Mouse (Mus musculus): ENCODE data around the gene Cxcl9. TPM values are rescaled to one million over a fixed set of nuclear protein-coding genes. Genes with fewer than 3 reads are reported as not detected.

Cxcl9 gene
- polyA plus RNA-seq, 1 experiment from 2014 or later, result not detected

DNA sequence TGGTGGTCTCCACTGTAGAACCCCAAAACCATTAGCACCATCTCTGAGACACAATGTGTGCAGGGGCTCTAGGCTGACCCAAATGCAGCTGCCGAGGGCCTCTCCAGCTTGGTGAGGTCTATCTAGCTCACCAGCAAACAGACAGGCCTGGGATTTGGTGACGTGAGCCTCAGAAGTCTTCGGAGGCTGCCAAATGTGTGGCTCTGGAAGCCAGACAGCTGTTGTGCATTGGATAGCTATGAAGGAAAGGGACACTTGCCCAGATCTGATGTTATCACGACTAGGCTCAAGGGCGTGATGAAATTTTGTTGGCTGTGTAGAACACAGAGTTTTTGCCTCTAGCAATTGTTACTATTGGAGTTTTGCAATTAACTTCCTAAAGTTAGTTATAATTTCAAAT is 4.6 kb downstream of the Cxcl9 start:
- H3K9me3 ChIP-seq (ENCODE audit: control insufficient read depth, low read length), result no peaks in the 10 kb centered on the region
- no peak overlapping the region for H3K4me3 ChIP-seq (ENCODE audit: low read length)
- H3K9ac ChIP-seq (ENCODE audit: low read depth, low read length), result no peak overlapping the region
- 63% methylated on average over 5 of the region's 5 CpGs for WGBS
- no peaks in the 10 kb centered on the region for H3K36me3 ChIP-seq (ENCODE audit: control insufficient read depth, insufficient read depth, low read length)
- no peaks in the 10 kb centered on the region; the same call in 1 of the 2 replicates for H3K4me1 ChIP-seq (ENCODE audit: control insufficient read depth, insufficient read depth, low read length)
- H3K4me2 ChIP-seq (replicated peaks; ENCODE audit: low read depth, low read length), result no peak overlapping the region
- no peaks in the 10 kb centered on the region for H3K27me3 ChIP-seq (ENCODE audit: control insufficient read depth, insufficient read depth, low read length)
- H3K27ac ChIP-seq (ENCODE audit: low read depth, low read length), result no peak overlapping the region
- ATAC-seq (ENCODE audit: low FRiP score, low TSS enrichment), result no peak

DNA sequence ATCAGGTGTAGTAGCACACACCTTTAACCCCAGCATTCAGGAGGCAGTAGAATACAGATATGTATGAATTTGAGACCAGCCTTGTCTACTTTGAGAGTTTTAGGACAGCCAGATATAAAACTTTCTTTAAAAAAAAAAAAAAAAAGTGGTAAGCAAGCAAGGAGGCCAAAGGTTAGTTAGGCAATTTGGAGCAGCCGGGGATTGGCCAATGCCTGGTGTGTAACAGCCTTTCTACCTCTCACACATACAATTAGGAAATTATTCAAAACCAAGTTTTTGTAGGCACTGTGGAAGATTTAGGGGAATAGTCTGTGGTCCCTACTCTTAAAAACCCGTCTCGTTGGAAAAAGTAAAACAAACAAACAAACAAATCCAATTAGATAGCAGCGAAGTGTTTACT is 5.3 kb downstream of the Cxcl9 start:
- no peaks in the 10 kb centered on the region for H3K27me3 ChIP-seq (ENCODE audit: control insufficient read depth, insufficient read depth, low read length)
- no peak for ATAC-seq (ENCODE audit: low FRiP score, low TSS enrichment)
- no peaks in the 10 kb centered on the region for H3K36me3 ChIP-seq (ENCODE audit: control insufficient read depth, insufficient read depth, low read length)
- H3K9me3 ChIP-seq (ENCODE audit: control insufficient read depth, low read length), result no peaks in the 10 kb centered on the region
- H3K4me2 ChIP-seq (replicated peaks; ENCODE audit: low read depth, low read length), result no peak overlapping the region
- no peak overlapping the region for H3K9ac ChIP-seq (ENCODE audit: low read depth, low read length)
- no peaks in the 10 kb centered on the region; the same call in 1 of the 2 replicates for H3K4me1 ChIP-seq (ENCODE audit: control insufficient read depth, insufficient read depth, low read length)
- no peak overlapping the region for H3K27ac ChIP-seq (ENCODE audit: low read depth, low read length)
- no peak overlapping the region for H3K4me3 ChIP-seq (ENCODE audit: low read length)
- WGBS, result 79% methylated on average over 4 of the region's 4 CpGs

DNA sequence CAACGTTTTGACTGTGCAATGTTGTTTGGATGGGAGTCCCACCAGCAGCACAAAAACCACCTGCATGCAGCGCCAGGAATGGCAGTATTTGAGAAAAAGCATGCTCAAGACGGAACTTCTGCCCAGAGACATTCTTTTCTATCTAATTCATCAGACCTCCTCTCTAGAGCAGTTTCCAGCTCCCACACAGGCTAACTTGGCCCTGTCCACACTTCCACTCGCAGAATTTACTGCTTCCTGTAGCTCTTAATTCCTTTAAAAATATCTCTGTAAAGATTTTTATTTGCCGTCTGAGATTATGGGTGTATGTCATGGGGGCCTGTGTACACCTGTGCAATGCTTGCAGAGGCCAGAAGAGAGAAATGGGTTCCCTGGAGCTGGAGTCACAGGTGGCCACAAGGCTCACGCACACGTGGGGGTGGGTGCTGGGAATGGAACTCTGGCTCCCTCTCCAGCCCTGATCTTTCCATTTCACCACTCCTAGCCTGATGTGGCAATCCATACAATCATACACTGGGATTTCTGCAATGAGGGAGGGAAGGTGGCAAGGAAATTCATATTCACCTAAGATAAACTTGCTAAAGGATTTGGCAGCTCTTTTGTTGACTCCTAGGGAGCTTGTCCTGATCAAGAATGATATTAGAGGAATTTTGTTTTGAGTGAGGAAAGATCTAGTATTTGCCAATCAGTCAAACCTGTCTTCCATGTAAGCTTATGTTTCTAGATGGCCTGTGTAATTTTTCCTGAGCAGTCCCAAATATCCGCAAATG is 6.1 kb downstream of the Cxcl9 start:
- ATAC-seq (ENCODE audit: low FRiP score, low TSS enrichment), result peak; percentile 9; the same call in 1 of the 2 replicates
- whole genome bisulfite sequencing, result 49% methylated on average over 8 of the region's 8 CpGs
- no peak overlapping the region for H3K4me2 ChIP-seq (replicated peaks; ENCODE audit: low read depth, low read length)
- no peak overlapping the region for H3K4me3 ChIP-seq (ENCODE audit: low read length)
- no peaks in the 10 kb centered on the region for H3K36me3 ChIP-seq (ENCODE audit: control insufficient read depth, insufficient read depth, low read length)
- H3K27me3 ChIP-seq (ENCODE audit: control insufficient read depth, insufficient read depth, low read length), result no peaks in the 10 kb centered on the region
- H3K9ac ChIP-seq (ENCODE audit: low read depth, low read length), result no peak overlapping the region
- H3K9me3 ChIP-seq (ENCODE audit: control insufficient read depth, low read length), result no peaks in the 10 kb centered on the region
- no peak overlapping the region for H3K27ac ChIP-seq (ENCODE audit: low read depth, low read length)
- no peaks in the 10 kb centered on the region; the same call in 1 of the 2 replicates for H3K4me1 ChIP-seq (ENCODE audit: control insufficient read depth, insufficient read depth, low read length)

DNA sequence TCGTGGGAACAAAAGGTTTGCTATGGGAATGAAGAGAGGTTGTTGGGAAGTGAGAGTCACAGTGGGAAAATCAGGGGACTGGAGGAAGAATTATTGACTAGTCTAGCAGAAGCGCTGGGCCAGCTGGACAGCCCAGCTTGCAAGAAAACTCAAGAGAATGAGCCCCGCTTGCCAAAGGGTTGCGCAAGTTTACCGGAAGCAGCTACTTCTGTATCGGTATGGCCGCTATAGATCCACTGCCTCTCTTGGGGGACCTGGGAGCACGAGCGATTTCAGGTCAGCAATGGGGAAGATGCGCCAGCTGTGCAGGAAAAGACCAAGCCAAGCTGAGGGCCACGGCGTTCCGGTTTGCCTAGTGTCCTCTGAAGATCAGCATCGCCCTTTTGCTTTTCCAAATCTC is 9.3 kb downstream of the Cxcl9 start:
- Histone ChIP-seq H3K36me3 (ENCODE audit: control insufficient read depth, insufficient read depth, low read length) (no peaks in the 10 kb centered on the region), H3K27me3 (ENCODE audit: control insufficient read depth, insufficient read depth, low read length) (no peaks in the 10 kb centered on the region), H3K4me1 (ENCODE audit: control insufficient read depth, insufficient read depth, low read length) (no peaks in the 10 kb centered on the region; the same call in 1 of the 2 replicates), H3K27ac (ENCODE audit: low read depth, low read length) (no peak overlapping the region), H3K9me3 (ENCODE audit: control insufficient read depth, low read length) (no peaks in the 10 kb centered on the region), H3K4me3 (ENCODE audit: low read length) (no peak overlapping the region), H3K9ac (ENCODE audit: low read depth, low read length) (no peak overlapping the region), H3K4me2 (replicated peaks; ENCODE audit: low read depth, low read length) (no peak overlapping the region)
- no peak for ATAC-seq (ENCODE audit: low FRiP score, low TSS enrichment)
- 90% methylated on average over 14 of the region's 14 CpGs for WGBS

DNA sequence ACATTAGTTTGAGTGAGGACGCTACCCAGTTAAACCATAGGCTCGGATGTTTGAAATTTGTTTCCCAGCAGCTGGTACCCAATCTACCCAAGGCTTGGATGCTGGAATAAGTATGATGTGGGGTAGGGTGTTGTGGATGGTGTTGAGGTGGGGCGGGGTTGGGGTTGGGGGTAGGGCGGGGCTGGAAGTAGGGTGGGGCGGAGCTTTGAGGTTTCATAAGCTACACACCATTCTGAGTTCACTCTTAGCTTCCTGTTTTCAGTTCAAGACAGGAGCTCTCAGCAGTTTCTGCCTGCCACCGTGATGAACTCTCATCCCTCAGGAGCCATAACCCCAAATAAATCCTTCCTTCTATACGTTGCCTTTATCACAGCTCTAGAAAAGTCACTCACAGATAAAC is 9.8 kb downstream of the Cxcl9 start:
- H3K27me3 ChIP-seq (ENCODE audit: control insufficient read depth, insufficient read depth, low read length), result no peaks in the 10 kb centered on the region
- no peak overlapping the region for H3K27ac ChIP-seq (ENCODE audit: low read depth, low read length)
- H3K36me3 ChIP-seq (ENCODE audit: control insufficient read depth, insufficient read depth, low read length), result no peaks in the 10 kb centered on the region
- no peak overlapping the region for H3K9ac ChIP-seq (ENCODE audit: low read depth, low read length)
- H3K4me1 ChIP-seq (ENCODE audit: control insufficient read depth, insufficient read depth, low read length), result no peaks in the 10 kb centered on the region; the same call in 1 of the 2 replicates
- no peak for ATAC-seq (ENCODE audit: low FRiP score, low TSS enrichment)
- no peak overlapping the region for H3K4me2 ChIP-seq (replicated peaks; ENCODE audit: low read depth, low read length)
- H3K4me3 ChIP-seq (ENCODE audit: low read length), result no peak overlapping the region
- WGBS, result 81% methylated on average over 7 of the region's 7 CpGs
- H3K9me3 ChIP-seq (ENCODE audit: control insufficient read depth, low read length), result no peaks in the 10 kb centered on the region

DNA sequence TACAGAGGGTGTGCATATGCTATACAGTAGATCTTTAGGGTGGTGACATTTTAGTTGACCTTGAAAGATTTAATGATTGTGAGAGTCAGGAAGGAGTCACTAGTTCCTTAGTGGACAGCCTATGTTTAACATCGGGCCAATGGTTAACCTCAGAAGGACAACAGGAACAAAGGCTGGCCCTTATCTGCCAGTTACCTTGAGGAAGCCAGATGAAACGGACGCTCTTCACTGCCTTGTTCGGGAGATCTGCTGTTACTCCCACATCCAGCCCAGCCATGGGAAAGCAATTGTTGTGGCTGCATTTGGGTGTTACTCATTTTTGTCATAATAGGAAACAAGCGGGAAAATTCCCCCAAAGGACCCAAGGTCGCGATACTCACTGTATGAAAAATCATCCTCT is 14.1 kb downstream of the Cxcl9 start:
- no peaks in the 10 kb centered on the region for H3K27me3 ChIP-seq (ENCODE audit: control insufficient read depth, insufficient read depth, low read length)
- no peak overlapping the region for H3K9ac ChIP-seq (ENCODE audit: low read depth, low read length)
- H3K4me1 ChIP-seq (ENCODE audit: control insufficient read depth, insufficient read depth, low read length), result no peaks in the 10 kb centered on the region
- 60% methylated on average over 7 of the region's 7 CpGs for WGBS
- H3K4me2 ChIP-seq (replicated peaks; ENCODE audit: low read depth, low read length), result no peak overlapping the region
- no peak for ATAC-seq (ENCODE audit: low FRiP score, low TSS enrichment)
- H3K9me3 ChIP-seq (ENCODE audit: control insufficient read depth, low read length), result no peaks in the 10 kb centered on the region
- no peak overlapping the region for H3K4me3 ChIP-seq (ENCODE audit: low read length)
- no peak overlapping the region for H3K27ac ChIP-seq (ENCODE audit: low read depth, low read length)
- no peaks in the 10 kb centered on the region for H3K36me3 ChIP-seq (ENCODE audit: control insufficient read depth, insufficient read depth, low read length)

DNA sequence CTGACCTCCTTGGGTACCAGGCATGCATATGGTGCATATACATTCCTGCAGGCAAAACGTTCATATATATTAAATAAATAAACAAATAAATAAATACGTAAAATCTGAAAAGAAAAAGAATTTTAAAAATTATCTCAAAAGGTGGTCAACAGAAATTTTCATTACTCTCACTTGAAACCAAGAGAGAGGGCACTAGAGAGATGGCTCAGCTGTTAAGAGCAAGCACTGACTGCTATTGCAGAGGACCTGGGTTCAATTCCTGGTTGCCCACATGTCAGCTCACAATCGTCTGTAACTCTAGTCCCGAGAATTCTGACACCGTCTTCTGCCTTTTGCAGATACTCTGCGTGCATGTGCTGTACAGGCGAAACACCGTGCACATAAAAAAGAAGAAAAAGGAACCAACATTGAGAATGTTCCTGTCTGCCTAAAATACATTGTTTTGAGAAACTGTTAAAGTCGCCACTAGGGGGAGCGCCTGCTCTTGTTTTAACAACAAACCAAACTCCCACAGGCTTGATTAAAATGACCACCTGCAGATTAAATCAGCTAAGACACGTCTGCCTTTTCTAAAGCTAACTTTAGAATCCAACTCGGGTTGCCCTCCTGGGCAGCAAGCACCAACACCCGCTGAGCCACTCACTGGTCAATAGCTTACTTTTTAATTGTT is 15.7 kb downstream of the Cxcl9 start:
- H3K9me3 ChIP-seq (ENCODE audit: control insufficient read depth, low read length), result no peaks in the 10 kb centered on the region
- H3K36me3 ChIP-seq (ENCODE audit: control insufficient read depth, insufficient read depth, low read length), result no peaks in the 10 kb centered on the region; the same call in 1 of the 2 replicates
- H3K27ac ChIP-seq (ENCODE audit: low read depth, low read length), result no peak overlapping the region
- no peaks in the 10 kb centered on the region for H3K27me3 ChIP-seq (ENCODE audit: control insufficient read depth, insufficient read depth, low read length)
- H3K4me2 ChIP-seq (replicated peaks; ENCODE audit: low read depth, low read length), result no peak overlapping the region
- H3K4me1 ChIP-seq (ENCODE audit: control insufficient read depth, insufficient read depth, low read length), result no peaks in the 10 kb centered on the region
- no peak overlapping the region for H3K4me3 ChIP-seq (ENCODE audit: low read length)
- no peak for ATAC-seq (ENCODE audit: low FRiP score, low TSS enrichment)
- 13% methylated on average over 13 of the region's 13 CpGs for WGBS
- H3K9ac ChIP-seq (ENCODE audit: low read depth, low read length), result no peak overlapping the region

DNA sequence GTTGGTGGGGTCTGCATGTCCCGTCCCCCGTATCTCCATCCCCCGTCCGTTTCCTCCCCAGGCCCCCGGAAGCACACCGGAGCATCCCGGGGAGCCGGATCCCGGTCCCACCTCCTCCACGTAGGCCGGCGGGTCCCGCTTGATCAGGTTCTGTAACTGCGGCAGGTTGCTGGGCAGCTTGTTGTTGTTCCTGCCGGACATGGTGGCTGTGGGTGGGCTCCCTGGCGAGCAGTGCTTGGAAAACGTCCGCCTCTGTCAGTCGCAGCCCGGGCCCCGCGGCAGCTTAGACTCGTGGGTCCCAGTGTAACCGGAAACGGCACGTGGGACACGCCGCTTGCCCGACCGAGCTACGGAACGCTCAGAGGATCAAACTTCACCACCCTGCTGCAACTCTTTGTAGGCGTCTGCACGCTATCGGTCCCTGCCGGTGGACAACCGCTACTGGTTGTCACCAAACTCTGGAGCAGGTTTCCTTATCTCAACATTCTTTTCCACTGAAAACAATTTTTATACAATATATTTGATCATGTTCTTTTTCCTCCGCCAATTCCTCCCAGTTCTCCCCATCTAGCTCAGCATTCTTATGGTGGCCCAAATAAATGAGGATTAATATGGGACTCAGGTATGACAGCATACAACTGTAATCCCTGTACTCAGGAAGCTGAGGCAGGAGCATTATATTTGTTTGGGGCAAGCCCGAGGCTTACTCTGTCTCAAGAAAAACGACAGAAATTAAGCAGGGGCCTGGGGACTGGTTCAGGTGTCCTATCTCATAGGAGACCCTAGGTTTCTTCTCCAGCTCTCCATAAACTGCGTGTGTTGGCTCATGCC is 18.0 kb downstream of the Cxcl9 start, which contains the start of gene Sdad1:
TSS of gene Sdad1 (minus strand) at position 799 of the 831 bp plus-strand sequence.
- Histone ChIP-seq H3K27me3 (ENCODE audit: control insufficient read depth, insufficient read depth, low read length) (no peaks in the 10 kb centered on the region), H3K9ac (ENCODE audit: low read depth, low read length) (peak within 1 kb of the TSS; percentile 65), H3K4me2 (replicated peaks; ENCODE audit: low read depth, low read length) (peak within 1 kb of the TSS; percentile 61), H3K4me3 (ENCODE audit: low read length) (peak within 1 kb of the TSS; percentile 86), H3K4me1 (ENCODE audit: control insufficient read depth, insufficient read depth, low read length) (no peaks in the 10 kb centered on the region), H3K9me3 (ENCODE audit: control insufficient read depth, low read length) (no peaks in the 10 kb centered on the region), H3K36me3 (ENCODE audit: control insufficient read depth, insufficient read depth, low read length) (peaks cover 22% of the 10 kb centered on the region), H3K27ac (ENCODE audit: low read depth, low read length) (peak within 1 kb of the TSS; percentile 56; the same call in 1 of the 2 replicates)
- peak; percentile 91 for ATAC-seq (ENCODE audit: low FRiP score, low TSS enrichment)
- WGBS, result 2% methylated on average over 41 of the region's 41 CpGs

Data from kidney, embryonic 14.5 days (tissue).